Mouse (Mus musculus): ENCODE data around the gene Stt3b.
"Not testable (repeated sequence)": the region's sequence is repeated elsewhere in the genome, so short reads cannot be mapped to it uniquely, and the experiment has no call there.

DNA sequence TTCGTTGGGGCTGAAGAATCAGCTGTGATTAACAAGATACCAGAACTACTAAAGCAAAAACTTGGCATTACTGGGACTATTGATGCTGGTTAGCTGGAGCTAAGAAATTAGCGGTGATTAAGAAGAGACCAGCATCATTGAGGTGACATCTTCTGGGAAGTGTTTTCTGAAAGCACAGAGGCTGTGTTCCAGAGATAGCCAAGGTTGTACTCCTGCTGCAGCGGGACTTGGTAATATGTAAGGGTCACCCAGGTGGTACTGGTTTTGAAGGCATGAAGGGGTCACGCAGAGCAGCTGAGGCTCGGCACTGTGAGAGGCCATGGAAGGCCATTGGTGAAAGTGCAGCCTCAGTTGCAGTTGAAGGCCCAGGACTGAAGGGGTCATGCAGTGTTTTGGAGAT lies 37.8 kb downstream of the Stt3b start:
- TF ChIP-seq GATA1 (IDR thresholded peaks at IDR 0.05; ENCODE audit: borderline replicate concordance, low read length); FLI1 (IDR thresholded peaks at IDR 0.05; ENCODE audit: low read length): not testable (repeated sequence)

Measured in megakaryocyte, embryonic 14.5 days (primary cell).